Mouse (Mus musculus) c-Kit-negative CD71-positive TER-119-positive erythroid progenitor cells, embryonic 14.5 days (primary cell): ENCODE results near the gene Exosc10.
A peak's percentile ranks its signal among the peaks of the same experiment; 100 is the strongest.

Experiments
- DNase-seq: peaks from one replicate; pipeline ENCODE4 v3.0.0-alpha.2; 2013; ENCODE audit warnings: low read depth, low spot score

Exosc10 gene

GRCm38 (mm10) chr4:148604541-148605165 lies 46.4 kb downstream of the Exosc10 start:
- DNase-seq: peak; percentile 15

DNA sequence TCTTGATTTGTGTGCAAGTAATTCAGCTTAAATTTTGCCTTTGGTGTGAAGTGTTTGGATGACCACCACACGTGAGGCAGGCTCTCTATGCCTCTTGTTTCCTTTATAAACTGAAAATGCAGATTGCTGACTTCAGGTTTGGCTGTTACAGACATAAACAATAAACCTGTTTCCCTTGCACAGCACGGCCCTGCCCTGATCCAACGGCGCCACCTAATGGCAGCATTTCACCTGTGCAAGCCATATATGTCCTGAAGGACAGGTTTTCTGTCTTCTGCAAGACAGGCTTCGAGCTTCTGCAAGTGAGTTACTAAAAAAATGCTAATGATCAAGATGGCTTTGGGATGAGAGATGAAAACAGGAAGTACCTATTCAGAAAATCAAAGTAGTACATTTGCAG lies 49.5 kb downstream of the Exosc10 start:
- DNase-seq: peak; percentile 25

DNA sequence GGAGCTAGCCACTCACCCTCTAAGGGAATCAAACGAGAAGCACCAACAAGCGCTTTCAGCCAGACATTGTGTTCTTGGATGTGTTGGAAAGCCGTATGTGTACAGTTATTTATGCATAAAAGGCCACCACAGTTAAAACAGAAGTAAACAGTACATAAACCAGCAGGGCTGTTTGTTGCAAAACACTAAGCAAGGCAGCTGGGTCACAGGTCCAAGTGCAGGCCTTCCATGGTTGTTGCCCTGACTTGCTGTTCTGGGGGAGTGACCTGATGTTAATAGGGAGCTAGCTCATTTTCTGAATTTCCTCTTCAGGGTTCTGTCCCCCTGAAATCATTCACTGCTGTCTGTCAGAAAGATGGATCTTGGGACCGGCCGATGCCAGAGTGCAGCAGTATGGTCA lies 51.6 kb downstream of the Exosc10 start:
- no peak for DNase-seq

DNA sequence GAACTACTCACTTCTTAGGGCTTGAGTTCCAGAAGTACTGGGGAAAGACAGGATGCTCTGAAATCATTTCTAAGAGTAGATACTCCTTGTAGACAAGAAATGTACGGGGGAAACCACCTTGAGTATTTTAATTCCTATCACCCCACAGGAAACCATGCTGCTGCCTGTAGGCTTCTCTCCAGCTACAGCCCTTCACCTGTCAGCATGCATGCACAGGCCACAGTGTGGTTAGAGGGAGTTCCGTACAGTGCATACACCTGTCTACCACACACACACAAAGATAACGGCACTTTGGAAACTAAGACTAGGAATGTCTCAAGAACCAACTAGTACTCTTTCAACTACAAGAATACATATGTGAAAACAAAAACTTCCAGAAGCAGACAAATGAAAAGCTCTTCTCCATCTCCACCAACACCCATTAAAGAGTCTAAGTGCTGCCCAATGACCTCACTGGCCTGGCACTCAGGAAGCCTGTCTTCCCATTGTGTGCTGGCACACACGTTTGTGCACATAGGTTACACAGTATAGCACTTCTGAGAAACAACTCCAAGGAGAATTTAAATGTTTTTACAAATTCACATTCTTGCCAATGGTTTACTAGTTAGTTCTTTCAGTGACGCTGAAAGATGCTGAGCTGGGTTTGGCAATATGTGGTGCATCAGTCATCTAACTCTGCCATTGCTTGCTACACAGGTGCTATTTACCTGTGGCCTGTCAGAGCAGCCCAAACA lies 52.6 kb downstream of the Exosc10 start:
- no peak for DNase-seq

DNA sequence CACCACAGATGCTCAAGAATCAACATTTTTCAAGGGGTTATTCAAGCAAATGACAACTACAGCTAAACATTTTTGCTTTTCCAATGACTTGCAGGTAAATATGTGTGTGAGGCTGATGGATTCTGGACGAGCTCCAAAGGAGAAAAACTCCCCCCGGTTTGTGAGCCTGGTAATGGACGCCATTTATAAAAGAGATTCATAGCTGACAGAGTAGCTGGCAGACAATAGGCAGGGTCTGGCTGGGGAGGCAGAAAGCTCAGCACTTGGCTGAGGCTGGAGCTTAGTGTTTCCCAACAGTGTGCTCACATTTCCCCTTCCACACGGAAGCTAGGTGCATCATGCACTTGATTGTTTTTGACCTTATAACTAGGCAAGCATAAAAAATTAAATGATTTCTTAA lies 54.3 kb downstream of the Exosc10 start:
- DNase-seq: no peak

GRCm38 (mm10) chr4:148613738-148614137 lies 55.5 kb downstream of the Exosc10 start:
- DNase-seq: no peak

DNA sequence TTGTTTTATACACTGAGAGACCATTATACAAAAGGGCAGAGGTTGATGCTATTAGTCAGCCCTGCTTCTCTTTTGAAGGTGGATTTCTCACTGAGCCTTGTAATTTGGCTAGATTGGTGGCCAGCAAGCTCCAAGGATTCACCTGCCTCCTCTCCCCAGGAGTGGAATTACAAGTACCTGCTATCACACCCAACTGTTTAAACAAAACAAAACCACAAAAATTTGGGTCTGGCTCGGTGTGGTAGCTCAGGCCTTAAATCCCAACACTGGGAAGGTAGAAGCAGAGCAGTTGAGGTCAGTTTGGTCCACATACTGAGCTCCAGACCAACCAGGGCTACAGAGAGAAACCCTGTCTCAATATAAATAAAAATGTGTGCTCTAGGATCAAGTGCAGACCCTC lies 61.6 kb downstream of the Exosc10 start:
- DNase-seq: no peak

GRCm38 (mm10) chr4:148620718-148621117 lies 62.5 kb downstream of the Exosc10 start:
- DNase-seq: no peak

- DNase-seq: no peak
Observed at GRCm38 (mm10) chr4:148622485-148622884, 64.3 kb downstream of the Exosc10 start.

DNA sequence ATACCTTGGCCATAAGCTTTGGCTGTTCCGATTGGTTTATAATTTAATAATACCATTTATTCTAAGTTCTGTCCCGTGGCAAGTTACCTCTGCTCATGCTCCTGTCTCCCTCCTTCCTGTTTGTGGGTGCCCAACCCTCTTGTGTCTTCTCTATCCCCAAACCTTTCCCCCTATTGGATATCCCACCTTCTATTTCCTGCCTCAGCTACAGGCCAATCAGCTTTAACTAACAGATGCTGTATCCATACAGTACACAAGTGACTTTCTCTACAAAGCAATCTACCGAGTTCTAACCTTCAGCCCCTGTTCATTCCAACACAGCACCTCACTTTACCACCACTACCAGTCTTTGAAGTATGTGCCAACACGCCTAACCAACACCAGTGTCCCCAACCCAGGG lies 65.4 kb downstream of the Exosc10 start:
- no peak for DNase-seq

DNA sequence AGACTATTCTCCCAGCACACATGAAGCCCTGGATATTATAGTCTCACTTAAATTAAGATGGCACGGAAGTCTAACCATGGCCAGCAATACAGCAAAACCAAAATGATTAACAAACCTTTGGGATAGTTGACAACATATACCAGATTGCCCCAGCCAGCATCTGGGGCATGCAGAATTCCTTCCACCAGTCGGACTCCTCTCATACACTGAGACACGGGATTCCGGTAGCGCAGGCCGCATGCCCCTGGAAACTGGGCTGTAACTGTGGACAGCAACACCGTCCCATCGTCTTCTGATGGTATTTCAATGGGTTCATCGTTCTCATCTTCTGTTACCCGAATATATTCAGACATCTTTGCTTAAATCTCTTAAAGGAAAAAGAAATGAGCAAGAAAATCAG lies 66.8 kb downstream of the Exosc10 start:
- DNase-seq: no peak

DNA sequence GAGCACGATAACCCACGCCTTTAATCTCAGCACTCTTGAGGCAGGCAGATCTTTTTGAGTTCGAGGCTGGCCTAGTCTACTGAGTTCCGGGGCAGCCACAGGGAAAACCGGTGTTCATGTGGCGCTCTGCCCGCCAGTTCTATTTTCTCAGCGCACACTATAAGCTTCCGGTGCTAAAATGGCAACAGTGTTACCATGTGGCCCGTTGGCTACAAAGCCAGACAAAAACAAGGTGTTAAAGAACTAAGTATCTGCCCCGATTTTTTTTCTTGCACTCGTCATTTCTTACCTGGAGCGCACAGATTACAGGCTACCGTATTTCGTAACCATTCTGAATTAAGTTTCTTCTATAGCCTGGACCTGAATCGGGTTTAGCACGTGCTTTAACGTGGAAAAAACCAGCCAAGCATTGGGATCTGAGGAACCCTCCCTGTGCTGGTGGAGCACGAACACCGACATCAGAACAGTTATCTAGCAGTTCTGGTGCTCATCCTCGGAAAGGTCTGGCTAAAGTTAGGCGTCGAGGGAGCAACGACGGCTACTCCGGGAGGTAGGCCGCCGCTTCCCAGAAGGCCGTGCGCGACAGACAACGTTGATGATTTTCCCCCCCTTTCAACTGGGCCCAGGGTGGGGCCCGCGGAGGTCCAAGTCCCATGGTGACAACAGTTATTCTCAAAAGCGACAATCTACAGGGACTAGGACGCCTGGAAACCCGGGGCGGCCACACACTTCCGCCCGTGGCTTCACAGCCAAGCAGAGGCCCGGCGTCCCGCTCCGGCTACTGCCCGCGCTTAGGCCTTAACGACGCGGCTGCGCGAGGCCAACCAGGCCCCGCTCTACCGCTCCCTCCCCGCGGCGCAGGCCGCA lies 67.8 kb downstream of the Exosc10 start:
- no peak for DNase-seq

DNA sequence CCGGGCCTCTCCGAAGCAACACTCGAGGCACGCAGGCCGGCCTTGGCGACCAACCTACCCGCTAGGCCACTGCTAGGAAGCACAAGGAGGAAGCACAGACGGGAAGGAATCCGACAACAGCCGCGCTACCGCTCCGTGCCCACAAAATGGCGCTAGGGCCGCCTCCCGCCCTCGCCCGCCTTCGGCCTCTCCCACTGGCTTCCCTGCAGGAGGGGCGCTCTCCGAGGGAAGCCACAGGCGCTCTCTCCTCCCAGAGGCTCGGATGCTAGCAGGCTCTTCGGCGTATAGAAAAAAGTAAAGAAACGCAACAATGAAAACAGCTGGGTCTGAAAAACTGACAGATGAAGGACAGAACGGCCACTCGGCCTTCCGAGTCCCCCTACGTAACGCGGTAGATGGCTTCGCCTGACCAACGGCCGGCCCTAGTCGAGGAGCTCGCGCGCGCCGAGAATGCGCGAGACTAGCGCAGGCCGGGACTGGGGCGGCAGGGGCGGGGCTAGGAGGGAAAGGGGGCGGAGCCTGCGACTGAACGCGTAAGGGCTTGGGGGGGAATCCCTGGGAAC lies 68.5 kb downstream of the Exosc10 start, which contains the start of gene Tardbp:
Gene Tardbp, minus strand, starts transcription at position 397 of the 563 bp plus-strand sequence.
- DNase-seq: peak; percentile 92

- DNase-seq: no peak
Observed at GRCm38 (mm10) chr4:148627246-148627645, 69.0 kb downstream of the Exosc10 start.
